Mouse (Mus musculus): ENCODE measurements at regions not wholly inside any gene's neighbourhood (a gene's known extent, or its start where the extent isn't known, plus 50 kb on each side); places are given as distances from the start of the nearest gene placed in this dataset.
A peak's percentile ranks its signal among the peaks of the same experiment; 100 is the strongest.

- DNase-seq (ENCODE audit: low spot score): no peak
- no peak for ATAC-seq
Measured at GRCm38 (mm10) chr16:31584216-31584823, 78.9 kb upstream of the Dlg1 start.

GRCm38 (mm10) chr16:31587036-31587435, 76.2 kb upstream of the Dlg1 start:
- Histone ChIP-seq H3K27ac (ENCODE audit: low read depth, low read length) (no peak overlapping the region), H3K9ac (ENCODE audit: low read length) (no peak overlapping the region), H3K9me3 (replicated peaks; ENCODE audit: control insufficient read depth, low read length) (no peaks in the 10 kb centered on the region), H3K4me2 (ENCODE audit: low read length) (no peak overlapping the region), H3K4me1 (ENCODE audit: control insufficient read depth, insufficient read depth, low read length) (peaks cover 9% of the 10 kb centered on the region), H3K4me3 (ENCODE audit: low read depth, low read length) (no peak overlapping the region), H3K36me3 (ENCODE audit: control insufficient read depth, insufficient read depth, low read length) (no peaks in the 10 kb centered on the region), H3K27me3 (replicated peaks; ENCODE audit: control insufficient read depth, insufficient read depth, low read length) (no peaks in the 10 kb centered on the region)
- DNase-seq (ENCODE audit: low spot score): no peak
- no peak for ATAC-seq
- WGBS: 82% methylated on average over 1 of the region's 1 CpGs

More at GRCm38 (mm10) chr16:31584216-31584823, 78.9 kb upstream of the Dlg1 start:
- no peaks in the 10 kb centered on the region for H3K36me3 ChIP-seq (ENCODE audit: control insufficient read depth, insufficient read depth, low read length)
- H3K4me3 ChIP-seq (ENCODE audit: low read depth, low read length): no peak overlapping the region
- H3K27me3 ChIP-seq (replicated peaks; ENCODE audit: control insufficient read depth, insufficient read depth, low read length): no peaks in the 10 kb centered on the region
- H3K4me2 ChIP-seq (ENCODE audit: low read length): no peak overlapping the region
- no peak overlapping the region for H3K9ac ChIP-seq (ENCODE audit: low read length)
- H3K9me3 ChIP-seq (replicated peaks; ENCODE audit: control insufficient read depth, low read length): no peaks in the 10 kb centered on the region
- WGBS: 82% methylated on average over 4 of the region's 4 CpGs
- no peak overlapping the region for H3K27ac ChIP-seq (ENCODE audit: low read depth, low read length)
- no peaks in the 10 kb centered on the region for H3K4me1 ChIP-seq (ENCODE audit: control insufficient read depth, insufficient read depth, low read length)

DNA sequence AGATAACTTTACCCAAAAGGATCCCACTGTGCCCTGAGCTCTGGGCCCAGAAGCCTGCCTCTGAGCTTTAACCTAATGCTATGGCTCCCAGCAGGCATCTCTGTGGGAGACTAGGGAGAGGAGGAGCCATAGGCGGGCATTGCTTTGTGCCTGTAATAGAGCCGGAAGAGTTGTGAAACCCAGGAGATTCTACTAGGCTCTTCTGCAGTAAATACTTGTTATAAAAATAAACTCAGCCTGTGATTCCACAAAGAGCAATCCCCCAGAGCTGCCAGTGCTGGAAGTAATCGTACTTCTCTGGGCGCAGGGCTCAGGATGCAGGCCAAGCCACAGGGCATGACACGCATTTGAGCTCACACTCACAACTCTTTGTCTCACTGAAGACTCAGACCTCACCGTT, 73.7 kb upstream of the Dlg1 start:
- H3K4me2 ChIP-seq (ENCODE audit: low read length): no peak overlapping the region
- H3K27me3 ChIP-seq (replicated peaks; ENCODE audit: control insufficient read depth, insufficient read depth, low read length): no peaks in the 10 kb centered on the region
- DNase-seq (ENCODE audit: low spot score) (peak; percentile 20), ATAC-seq (no peak)
- peak overlapping the region; percentile 56 for H3K27ac ChIP-seq (ENCODE audit: low read depth, low read length)
- H3K9ac ChIP-seq (ENCODE audit: low read length): no peak overlapping the region
- H3K4me3 ChIP-seq (ENCODE audit: low read depth, low read length): no peak overlapping the region
- H3K36me3 ChIP-seq (ENCODE audit: control insufficient read depth, insufficient read depth, low read length): no peaks in the 10 kb centered on the region
- peaks cover 26% of the 10 kb centered on the region for H3K4me1 ChIP-seq (ENCODE audit: control insufficient read depth, insufficient read depth, low read length)
- WGBS: 21% methylated on average over 6 of the region's 6 CpGs
- no peaks in the 10 kb centered on the region for H3K9me3 ChIP-seq (replicated peaks; ENCODE audit: control insufficient read depth, low read length)

DNA sequence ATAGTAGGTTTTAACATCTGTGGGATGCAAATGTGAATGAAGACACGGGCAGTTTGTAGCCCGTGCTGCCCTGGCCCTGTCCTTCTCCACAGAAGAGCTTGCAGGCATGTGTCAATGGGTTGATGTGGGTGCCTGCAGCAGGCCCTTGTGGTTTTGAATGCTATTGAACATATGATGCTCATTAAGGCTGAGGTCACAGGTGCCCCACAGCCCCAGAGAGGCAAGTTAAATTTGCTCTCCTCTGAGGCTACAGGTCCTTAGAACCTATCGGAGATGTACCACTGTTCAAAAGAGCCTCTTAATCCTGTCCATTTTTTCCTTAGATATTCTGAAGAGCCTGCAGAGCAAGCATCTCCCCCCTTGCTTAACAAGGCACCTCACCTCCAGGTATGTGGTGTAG, 71.7 kb upstream of the Dlg1 start:
- H3K9ac ChIP-seq (ENCODE audit: low read length): no peak overlapping the region
- H3K9me3 ChIP-seq (replicated peaks; ENCODE audit: control insufficient read depth, low read length): no peaks in the 10 kb centered on the region
- peak; percentile 25; the same call in 1 of the 2 replicates for ATAC-seq
- DNase-seq (ENCODE audit: low spot score): no peak
- 31% methylated on average over 3 of the region's 3 CpGs for WGBS
- no peaks in the 10 kb centered on the region for H3K27me3 ChIP-seq (replicated peaks; ENCODE audit: control insufficient read depth, insufficient read depth, low read length)
- no peak overlapping the region for H3K4me3 ChIP-seq (ENCODE audit: low read depth, low read length)
- H3K4me1 ChIP-seq (ENCODE audit: control insufficient read depth, insufficient read depth, low read length): peaks cover 26% of the 10 kb centered on the region
- peak overlapping the region; percentile 95 for H3K27ac ChIP-seq (ENCODE audit: low read depth, low read length)
- H3K4me2 ChIP-seq (ENCODE audit: low read length): 0 out of 2 replicates have a peak overlapping the region, but pooled peaks have one; percentile 18
- no peaks in the 10 kb centered on the region for H3K36me3 ChIP-seq (ENCODE audit: control insufficient read depth, insufficient read depth, low read length)

DNA sequence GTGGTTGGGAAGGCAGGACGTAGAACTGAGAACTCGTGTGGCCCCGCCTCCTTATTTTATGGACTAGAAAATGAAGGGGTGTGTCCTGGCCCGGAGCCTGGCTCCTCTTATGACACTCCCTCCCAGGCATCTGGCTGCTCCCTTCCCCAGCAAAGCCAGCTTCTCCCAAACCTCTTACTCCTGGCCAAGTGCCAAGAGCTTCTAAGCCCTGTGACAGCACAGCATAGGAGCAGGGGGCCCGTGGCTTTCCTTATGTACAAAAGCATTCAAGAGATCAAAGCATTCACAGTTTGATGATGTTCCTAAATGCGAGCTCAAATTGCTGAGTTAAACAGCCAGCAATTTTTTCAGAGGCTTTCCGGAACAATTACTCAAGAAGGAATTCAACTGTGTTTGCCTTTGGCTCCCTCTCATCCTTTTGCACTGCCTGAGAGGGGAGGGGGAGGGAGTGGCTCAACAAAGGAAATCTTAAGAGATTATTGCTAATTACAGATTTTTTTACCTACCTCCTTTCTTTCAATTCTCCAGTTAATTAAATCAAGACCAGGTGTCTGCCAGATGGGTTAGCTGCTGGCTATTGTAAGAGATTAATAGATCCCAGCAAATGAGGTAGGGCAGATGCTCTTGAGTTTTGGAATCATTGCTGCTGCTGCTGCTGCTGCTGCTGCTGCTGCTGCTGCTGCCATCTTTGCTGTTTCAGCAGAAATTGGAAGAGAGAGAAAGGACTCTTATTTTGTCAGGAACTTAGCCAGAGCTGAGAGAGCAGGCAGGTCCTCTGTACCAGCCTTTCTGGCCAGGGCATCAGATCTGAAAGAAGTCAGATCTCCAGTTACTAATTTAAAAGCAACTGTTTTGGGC, 71.0 kb upstream of the Dlg1 start:
- H3K36me3 ChIP-seq (ENCODE audit: control insufficient read depth, insufficient read depth, low read length): no peaks in the 10 kb centered on the region
- peak overlapping the region; percentile 95 for H3K27ac ChIP-seq (ENCODE audit: low read depth, low read length)
- ATAC-seq (peak; percentile 98), DNase-seq (ENCODE audit: low spot score) (peak; percentile 99)
- H3K27me3 ChIP-seq (replicated peaks; ENCODE audit: control insufficient read depth, insufficient read depth, low read length): no peaks in the 10 kb centered on the region
- no peak overlapping the region for H3K4me3 ChIP-seq (ENCODE audit: low read depth, low read length)
- H3K9ac ChIP-seq (ENCODE audit: low read length): peak overlapping the region; percentile 33
- peaks cover 26% of the 10 kb centered on the region for H3K4me1 ChIP-seq (ENCODE audit: control insufficient read depth, insufficient read depth, low read length)
- WGBS: under 1% methylated on average over 7 of the region's 7 CpGs
- H3K9me3 ChIP-seq (replicated peaks; ENCODE audit: control insufficient read depth, low read length): no peaks in the 10 kb centered on the region
- peak overlapping the region; percentile 18 for H3K4me2 ChIP-seq (ENCODE audit: low read length)

DNA sequence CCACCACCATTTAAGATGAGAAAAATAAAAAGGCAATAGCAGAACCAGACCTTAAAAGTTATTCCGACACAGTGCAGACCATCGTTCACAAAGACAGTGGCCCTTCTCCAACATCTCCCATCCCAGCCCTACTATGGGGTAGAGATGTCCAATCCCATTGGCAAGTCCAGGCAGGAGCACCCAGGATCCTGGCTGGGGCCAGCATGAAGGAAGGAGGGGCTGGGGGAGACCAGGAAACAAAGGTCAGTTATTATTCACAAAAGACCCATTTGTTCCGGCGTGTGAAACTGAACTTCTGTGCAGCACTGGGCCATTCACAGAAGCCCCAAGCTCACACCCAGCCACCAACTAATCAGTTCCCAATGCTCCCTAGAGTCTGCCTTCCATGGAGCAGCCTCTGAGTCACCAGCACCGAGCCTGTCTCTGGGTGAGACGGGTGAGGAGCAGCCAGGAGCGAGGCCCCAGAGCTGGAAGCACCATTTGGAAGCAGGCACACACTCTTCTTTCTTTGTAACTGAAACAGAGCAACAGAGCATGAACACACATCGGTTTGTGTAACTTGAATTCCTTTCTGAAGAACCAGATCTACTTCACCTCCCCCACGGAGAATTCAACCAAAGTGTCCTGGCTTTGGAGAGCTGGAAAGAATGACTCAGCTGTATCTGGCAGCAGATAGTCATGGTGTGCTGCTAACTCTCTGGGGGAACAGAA, 70.1 kb upstream of the Dlg1 start:
- 14% methylated on average over 9 of the region's 9 CpGs for WGBS
- Histone ChIP-seq H3K27me3 (replicated peaks; ENCODE audit: control insufficient read depth, insufficient read depth, low read length) (no peaks in the 10 kb centered on the region), H3K4me3 (ENCODE audit: low read depth, low read length) (no peak overlapping the region), H3K9me3 (replicated peaks; ENCODE audit: control insufficient read depth, low read length) (no peaks in the 10 kb centered on the region), H3K27ac (ENCODE audit: low read depth, low read length) (peak overlapping the region; percentile 95), H3K4me1 (ENCODE audit: control insufficient read depth, insufficient read depth, low read length) (peaks cover 26% of the 10 kb centered on the region), H3K9ac (ENCODE audit: low read length) (peak overlapping the region; percentile 41), H3K4me2 (ENCODE audit: low read length) (peak overlapping the region; percentile 18), H3K36me3 (ENCODE audit: control insufficient read depth, insufficient read depth, low read length) (no peaks in the 10 kb centered on the region)
- DNase-seq (ENCODE audit: low spot score) (peak; percentile 40), ATAC-seq (no peak; the same call in 1 of the 2 replicates)

- Histone ChIP-seq H3K4me2 (ENCODE audit: low read length) (no peak overlapping the region), H3K4me1 (ENCODE audit: control insufficient read depth, insufficient read depth, low read length) (peaks cover 11% of the 10 kb centered on the region), H3K9ac (ENCODE audit: low read length) (no peak overlapping the region), H3K4me3 (ENCODE audit: low read depth, low read length) (no peak overlapping the region), H3K9me3 (replicated peaks; ENCODE audit: control insufficient read depth, low read length) (no peaks in the 10 kb centered on the region), H3K27ac (ENCODE audit: low read depth, low read length) (no peak overlapping the region), H3K36me3 (ENCODE audit: control insufficient read depth, insufficient read depth, low read length) (no peaks in the 10 kb centered on the region), H3K27me3 (replicated peaks; ENCODE audit: control insufficient read depth, insufficient read depth, low read length) (no peaks in the 10 kb centered on the region)
- DNase-seq (ENCODE audit: low spot score) (no peak), ATAC-seq (no peak)
- WGBS: 88% methylated on average over 5 of the region's 5 CpGs
Measured at GRCm38 (mm10) chr16:31597965-31598364, 65.3 kb upstream of the Dlg1 start.

- Histone ChIP-seq H3K27ac (ENCODE audit: low read depth, low read length) (no peak overlapping the region), H3K4me1 (ENCODE audit: control insufficient read depth, insufficient read depth, low read length) (peaks cover 5% of the 10 kb centered on the region), H3K9me3 (replicated peaks; ENCODE audit: control insufficient read depth, low read length) (no peaks in the 10 kb centered on the region), H3K4me2 (ENCODE audit: low read length) (no peak overlapping the region), H3K4me3 (ENCODE audit: low read depth, low read length) (no peak overlapping the region), H3K36me3 (ENCODE audit: control insufficient read depth, insufficient read depth, low read length) (no peaks in the 10 kb centered on the region), H3K9ac (ENCODE audit: low read length) (no peak overlapping the region), H3K27me3 (replicated peaks; ENCODE audit: control insufficient read depth, insufficient read depth, low read length) (no peaks in the 10 kb centered on the region)
- 86% methylated on average over 9 of the region's 9 CpGs for WGBS
- DNase-seq (ENCODE audit: low spot score): no peak
- ATAC-seq: no peak
Measured at GRCm38 (mm10) chr16:31598409-31598988, 64.7 kb upstream of the Dlg1 start.

Data from forebrain, embryonic 14.5 days (tissue).